Mouse (Mus musculus) bone marrow macrophage, adult 2 months (primary cell): ENCODE measurements around the gene Magohb. TPM values are rescaled to one million over a fixed set of nuclear protein-coding genes. Genes with fewer than 3 reads are reported as not detected.
A peak's percentile ranks its signal among the peaks of the same experiment; 100 is the strongest.
"Not testable (repeated sequence)": the region's sequence is repeated elsewhere in the genome, so short reads cannot be mapped to it uniquely, and the experiment has no call there.

Experiments
- H3K27ac ChIP-seq: 2 replicates; pipeline ENCODE4 v1.5.1; 2012; ENCODE audit warnings: low read depth, low read length; ENCODE audit not compliant: insufficient read depth
- H3K4me1 ChIP-seq: 2 replicates; pipeline ENCODE4 v1.6.1; 2012; ENCODE audit warnings: low read length; ENCODE audit not compliant: control insufficient read depth, insufficient read depth
- H3K4me3 ChIP-seq: 2 replicates; pipeline ENCODE4 v1.5.1; 2012; ENCODE audit warnings: mild to moderate bottlenecking, low read length, moderate library complexity; ENCODE audit not compliant: insufficient read depth
- CTCF ChIP-seq: IDR thresholded peaks from 2 replicates; pipeline ENCODE4 v1.5.1; 2012; ENCODE audit warnings: low read depth, mild to moderate bottlenecking, low read length, moderate library complexity
- POLR2A ChIP-seq: IDR thresholded peaks from 2 replicates; pipeline ENCODE4 v1.6.1; 2012; ENCODE audit warnings: mild to moderate bottlenecking, low read depth, low read length, borderline replicate concordance
- polyA plus RNA-seq: library from polyadenylated mRNA; stranded (reverse); fragments of >200 nt; gene quantifications from 2 replicates; pipeline ENCODE4 v1.2.4, GENCODE M21; 2012; ENCODE audit not compliant: missing spikeins, insufficient read depth, insufficient read length

The Magohb gene
- polyA plus RNA-seq, 1 experiment, result 9.1 TPM

DNA sequence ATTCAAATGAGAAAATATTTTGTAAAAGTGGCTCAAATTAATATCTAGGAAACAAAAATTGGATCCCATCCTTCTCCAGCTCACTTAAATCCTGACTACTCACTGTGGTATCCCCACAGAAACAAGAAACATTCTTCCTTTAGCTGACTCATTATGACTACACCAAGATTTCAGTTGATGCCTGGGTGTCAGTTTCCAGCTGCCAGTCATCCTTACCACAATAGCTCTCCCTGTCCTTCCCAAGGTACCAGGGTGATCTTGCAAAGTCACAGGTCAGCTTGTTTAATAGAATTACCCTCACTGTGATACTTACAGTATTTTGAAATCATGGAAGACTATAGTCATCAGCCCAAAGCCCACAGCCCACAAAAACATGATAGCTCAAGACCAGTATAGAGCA is 5.5 kb upstream of the Magohb start:
- H3K4me1 ChIP-seq, result 0 out of 2 replicates have a peak, but pooled peaks cover under 1% of the 10 kb centered on the region
- H3K4me3 ChIP-seq, result no peak overlapping the region
- no peak overlapping the region for H3K27ac ChIP-seq
- TF ChIP-seq CTCF, result no peak
- TF ChIP-seq POLR2A, result no peak

DNA sequence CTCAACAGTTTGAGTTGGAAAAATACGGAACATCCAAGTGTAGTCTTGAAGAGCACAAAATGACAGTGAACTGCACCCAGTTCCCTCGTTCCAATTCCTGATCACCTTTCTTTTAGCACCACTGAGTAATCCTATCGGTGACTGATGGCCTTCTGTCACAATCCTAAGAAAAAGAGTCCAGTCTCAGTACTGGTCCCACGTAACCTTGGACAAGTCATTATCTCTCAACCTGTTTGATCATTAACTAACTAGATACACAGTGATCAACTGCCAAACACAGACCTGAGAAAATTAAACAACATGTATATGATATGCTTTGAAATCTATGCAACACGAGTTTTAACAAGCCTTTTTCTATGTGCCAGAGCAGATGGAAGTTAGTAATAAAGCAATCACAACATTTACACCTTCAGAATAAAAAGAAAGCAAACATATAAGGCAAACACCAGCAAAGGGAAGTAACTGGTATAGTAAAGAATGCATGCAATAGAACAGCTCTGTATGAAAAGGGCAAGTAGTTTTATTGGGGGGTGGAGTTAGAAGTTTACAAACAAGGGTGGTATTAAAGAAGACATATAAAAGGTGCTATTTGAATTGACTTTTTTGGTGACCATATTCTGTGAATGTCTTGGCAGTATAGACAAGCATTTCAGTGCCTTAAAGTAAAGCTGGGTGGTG is 1.5 kb upstream of the Magohb start:
- TF ChIP-seq POLR2A (no peak), CTCF (no peak)
- Histone ChIP-seq H3K4me1 (peaks cover 8% of the 10 kb centered on the region), H3K4me3 (no peak overlapping the region), H3K27ac (no peak overlapping the region)

DNA sequence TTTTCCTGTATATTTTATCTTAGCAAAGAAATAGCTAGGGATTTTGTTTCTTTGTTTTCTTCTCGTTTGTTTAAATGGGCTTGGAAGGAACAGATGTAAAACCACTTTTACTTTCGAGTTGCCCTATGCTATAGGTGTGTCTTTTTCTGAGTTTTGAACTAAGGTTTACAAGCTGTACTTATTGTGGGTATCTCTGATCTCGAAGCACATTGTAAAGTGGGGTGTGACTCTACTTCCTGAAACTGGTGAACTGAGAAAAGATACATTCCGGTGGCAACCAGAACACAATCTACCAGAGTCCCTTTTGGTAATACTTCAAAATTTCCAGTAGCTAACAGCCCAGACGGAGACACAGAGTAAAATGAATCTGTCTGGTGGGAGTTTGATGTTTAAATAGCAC is 872 bp upstream of the Magohb start:
- TF ChIP-seq CTCF, result no peak
- no peak for TF ChIP-seq POLR2A
- no peak overlapping the region for H3K4me3 ChIP-seq
- no peak overlapping the region for H3K27ac ChIP-seq
- H3K4me1 ChIP-seq, result peaks cover 8% of the 10 kb centered on the region

DNA sequence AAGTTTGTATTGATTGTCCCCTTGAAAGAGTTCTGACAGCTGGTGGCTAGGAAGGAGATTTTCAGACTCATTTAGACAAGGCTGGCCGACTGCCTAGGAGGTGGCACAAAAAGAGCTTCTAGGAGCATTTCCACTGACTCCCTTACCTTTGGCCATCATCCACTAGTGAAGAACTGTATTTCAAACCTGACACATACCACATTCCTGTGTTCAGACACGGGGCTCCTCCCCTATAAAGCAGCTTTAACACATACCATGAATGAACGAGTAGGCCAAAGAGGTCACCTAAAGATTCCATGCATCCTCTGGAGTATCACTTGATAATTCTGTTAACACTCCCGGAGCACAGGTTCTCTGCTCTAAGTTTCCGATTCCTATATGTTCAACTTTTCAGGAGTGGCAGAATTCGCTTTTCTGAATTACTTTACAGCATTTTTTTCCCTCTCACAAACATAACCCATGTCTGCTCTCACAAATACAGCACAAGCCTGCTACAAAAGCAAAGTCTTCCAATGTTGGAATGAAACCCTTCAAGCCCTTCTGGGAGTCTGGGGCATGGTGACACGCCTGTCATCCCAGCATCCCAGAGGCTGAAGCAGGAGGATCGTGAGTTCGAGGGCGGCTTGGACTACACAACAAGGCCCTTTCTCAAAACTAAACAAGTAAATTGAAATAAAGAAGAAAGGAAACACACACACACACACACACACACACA is 611 bp downstream of the Magohb start:
- H3K27ac ChIP-seq, result no peak overlapping the region
- no peak for TF ChIP-seq POLR2A
- TF ChIP-seq CTCF, result no peak
- peaks cover 8% of the 10 kb centered on the region for H3K4me1 ChIP-seq
- peak overlapping the region; percentile 85 for H3K4me3 ChIP-seq

DNA sequence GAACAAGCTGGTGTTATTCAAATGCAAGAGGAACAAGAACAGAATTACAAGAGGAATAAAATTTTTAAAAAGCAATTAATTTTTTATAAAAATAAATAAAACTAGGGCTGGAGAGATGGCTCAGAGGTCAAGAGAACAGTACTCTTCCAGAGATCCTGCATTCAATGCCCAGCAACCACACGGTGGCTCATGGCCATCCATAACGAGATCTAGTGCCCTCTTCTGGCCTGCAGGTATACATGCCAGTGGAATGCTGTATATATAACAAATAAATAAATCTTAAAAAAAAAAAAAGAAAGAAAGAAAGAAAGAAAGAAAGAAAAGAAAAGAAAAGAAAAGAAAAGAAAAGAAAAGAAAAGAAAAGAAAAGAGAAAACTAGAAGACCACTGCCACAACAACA is 2.6 kb downstream of the Magohb start:
- Histone ChIP-seq H3K4me1 (peaks cover 8% of the 10 kb centered on the region), H3K4me3 (no peak overlapping the region), H3K27ac (no peak overlapping the region)
- TF ChIP-seq CTCF (peak; percentile 44; the same call in 1 of the 2 replicates), POLR2A (no peak)

DNA sequence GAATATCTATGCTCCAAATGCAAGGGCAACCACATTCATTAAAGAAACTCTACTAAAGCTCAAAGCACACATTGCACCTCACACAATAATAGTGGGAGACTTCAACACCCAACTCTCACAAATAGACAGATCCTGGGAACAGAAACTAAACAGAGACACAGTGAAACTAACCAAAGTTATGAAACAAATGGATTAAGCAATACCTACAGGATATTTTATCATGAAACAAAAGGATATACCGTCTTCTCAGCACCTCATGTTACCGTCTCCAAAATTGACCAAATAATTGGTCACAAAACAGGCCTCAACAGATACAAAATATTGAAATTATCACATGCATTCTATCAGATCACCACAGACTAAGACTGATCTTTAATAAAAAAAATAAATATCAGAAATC is 14.9 kb downstream of the Magohb start:
- peaks cover 12% of the 10 kb centered on the region for H3K4me1 ChIP-seq
- not testable (repeated sequence) for H3K27ac ChIP-seq, H3K4me3 ChIP-seq

DNA sequence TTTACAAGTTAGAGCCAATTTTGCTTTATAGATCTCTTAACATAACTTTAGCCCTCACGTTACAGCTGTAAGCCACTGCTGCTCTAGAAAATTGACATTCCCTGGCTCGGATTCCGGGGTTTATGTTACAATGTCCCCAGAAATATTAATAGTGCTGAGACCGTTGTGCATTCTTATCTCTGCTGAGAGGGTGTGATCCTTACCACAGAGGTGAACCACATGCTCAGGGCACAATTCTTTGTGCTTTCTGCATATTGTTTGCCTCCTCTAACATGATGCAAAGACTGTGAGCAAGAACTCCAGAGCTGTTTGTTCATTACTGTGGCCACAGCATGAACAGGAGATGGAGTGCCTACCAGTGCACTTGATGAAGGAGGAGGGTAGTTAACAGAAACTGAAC is 16.4 kb downstream of the Magohb start:
- Histone ChIP-seq H3K4me3 (no peak overlapping the region), H3K4me1 (peaks cover 19% of the 10 kb centered on the region)
- no peak for TF ChIP-seq POLR2A
- TF ChIP-seq CTCF, result no peak

DNA sequence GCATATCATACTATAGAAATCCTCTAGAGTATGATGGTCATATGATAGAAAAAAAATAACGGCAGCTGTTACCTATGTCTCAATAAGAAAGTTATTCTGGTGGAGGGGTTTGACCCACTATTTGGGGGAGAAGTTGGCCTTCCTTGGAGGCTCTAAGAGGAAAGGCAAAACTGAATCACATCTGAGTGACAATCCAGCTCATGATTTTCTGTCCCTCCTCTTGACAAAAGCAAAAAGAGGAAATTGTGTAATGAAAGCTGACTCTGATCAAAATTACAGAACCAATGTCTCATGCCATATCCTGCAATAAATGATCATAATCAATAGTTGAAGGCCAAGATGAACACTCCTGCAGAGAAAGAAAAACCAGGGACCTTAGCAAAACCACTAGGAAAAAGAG is 20.7 kb downstream of the Magohb start:
- peaks cover 22% of the 10 kb centered on the region for H3K4me1 ChIP-seq
- H3K27ac ChIP-seq, result peak overlapping the region; percentile 30; the same call in 1 of the 2 replicates
- H3K4me3 ChIP-seq, result no peak overlapping the region
- TF ChIP-seq POLR2A, result no peak
- TF ChIP-seq CTCF, result no peak

More for the DNA sequence above, 16.4 kb downstream of the Magohb start:
- H3K27ac ChIP-seq, result no peak overlapping the region

DNA sequence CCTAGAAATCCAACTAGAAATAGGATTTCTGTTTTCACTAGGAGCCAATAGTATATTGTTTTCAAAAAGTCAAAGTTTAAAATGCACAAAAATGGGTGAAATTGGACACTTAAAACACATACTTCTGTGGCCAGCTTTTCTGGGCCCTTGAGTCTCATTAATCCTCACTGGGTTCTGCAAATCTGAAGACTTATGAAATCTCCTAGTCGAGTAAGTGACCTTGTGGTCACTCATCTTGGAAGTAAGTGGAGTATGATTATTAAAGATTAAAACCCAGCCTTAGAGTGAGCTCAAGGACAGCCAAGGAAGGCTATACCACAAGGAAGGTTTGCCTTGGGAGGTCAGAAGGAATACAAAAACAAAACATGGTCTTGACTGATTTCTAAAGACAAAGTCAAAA is 22.7 kb downstream of the Magohb start:
- Histone ChIP-seq H3K4me3 (no peak overlapping the region), H3K27ac (no peak overlapping the region), H3K4me1 (peaks cover 18% of the 10 kb centered on the region)
- TF ChIP-seq CTCF (no peak), POLR2A (no peak)

DNA sequence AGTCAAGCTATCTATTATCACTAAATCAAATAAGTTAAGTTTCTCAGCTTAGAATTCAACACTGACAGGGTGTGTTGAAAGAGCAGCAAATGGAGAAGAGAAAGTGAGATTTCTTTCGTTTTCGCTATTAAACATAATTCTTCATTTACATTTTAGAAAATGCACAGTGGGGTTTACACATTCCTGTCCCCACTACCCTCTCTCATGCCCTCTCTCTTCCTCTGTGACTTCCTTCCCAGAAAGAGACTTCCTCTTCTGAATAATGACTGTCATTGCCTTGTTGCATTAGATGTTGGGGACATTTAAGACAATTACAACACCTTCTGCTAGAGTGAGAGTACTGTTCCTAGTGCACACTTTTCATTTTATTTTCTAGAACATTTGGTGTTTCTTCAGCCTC is 23.4 kb downstream of the Magohb start:
- no peak overlapping the region for H3K27ac ChIP-seq
- no peak for TF ChIP-seq CTCF
- no peak for TF ChIP-seq POLR2A

DNA sequence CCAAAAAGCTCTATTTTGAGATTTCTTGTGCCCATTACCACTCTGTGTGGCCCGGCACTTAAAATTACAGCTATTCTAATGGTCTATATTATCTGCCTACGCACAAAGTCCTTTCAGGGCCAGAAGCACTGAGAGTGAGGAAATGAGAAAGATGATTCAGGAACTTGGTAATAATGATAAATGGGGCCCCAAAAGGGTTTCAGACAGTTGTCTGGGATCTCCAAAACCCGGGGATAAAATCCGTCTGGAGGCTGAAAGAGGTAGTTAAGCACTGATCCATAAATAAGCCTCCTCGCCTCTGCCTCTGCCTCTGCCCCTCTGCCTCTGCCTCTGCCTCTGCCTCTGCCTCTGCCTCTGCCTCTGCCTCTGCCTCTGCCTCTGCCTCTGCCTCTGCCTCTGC is 28.9 kb downstream of the Magohb start:
- no peak for TF ChIP-seq POLR2A
- TF ChIP-seq CTCF, result no peak
- Histone ChIP-seq H3K4me3 (no peak overlapping the region), H3K27ac (no peak overlapping the region), H3K4me1 (peaks cover 4% of the 10 kb centered on the region; the same call in 1 of the 2 replicates)

More for the DNA sequence above, 23.4 kb downstream of the Magohb start:
- H3K4me1 ChIP-seq, result peaks cover 18% of the 10 kb centered on the region
- H3K4me3 ChIP-seq, result no peak overlapping the region
